Mouse (Mus musculus): ENCODE measurements around the gene Nr5a2. TPM values are rescaled to one million over a fixed set of nuclear protein-coding genes. Genes with fewer than 3 reads are reported as not detected.

Nr5a2 gene
- polyA plus RNA-seq, 1 experiment from 2014 or later: 4.0 TPM

- Histone ChIP-seq H3K27me3 (replicated peaks) (no peaks in the 10 kb centered on the region), H3K9ac (no peak overlapping the region), H3K36me3 (no peaks in the 10 kb centered on the region), H3K4me3 (no peak overlapping the region), H3K4me2 (no peak overlapping the region), H3K9me3 (replicated peaks) (no peaks in the 10 kb centered on the region), H3K27ac (no peak overlapping the region), H3K4me1 (no peaks in the 10 kb centered on the region; the same call in 1 of the 2 replicates)
- no peak for ATAC-seq
- 78% methylated on average over 6 of the region's 6 CpGs for WGBS (ENCODE audit: insufficient replicate concordance)
Measured at GRCm38 (mm10) chr1:136863209-136863608, 97.0 kb downstream of the Nr5a2 start.

GRCm38 (mm10) chr1:136859454-136859853 lies 100.8 kb downstream of the Nr5a2 start:
- no peak overlapping the region for H3K27ac ChIP-seq
- no peak overlapping the region for H3K4me3 ChIP-seq
- H3K4me2 ChIP-seq: no peak overlapping the region
- no peaks in the 10 kb centered on the region for H3K9me3 ChIP-seq (replicated peaks)
- H3K27me3 ChIP-seq (replicated peaks): no peaks in the 10 kb centered on the region
- no peaks in the 10 kb centered on the region for H3K36me3 ChIP-seq
- 58% methylated on average over 4 of the region's 4 CpGs for WGBS (ENCODE audit: insufficient replicate concordance)
- H3K9ac ChIP-seq: no peak overlapping the region
- peak; percentile 62 for ATAC-seq
- no peaks in the 10 kb centered on the region; the same call in 1 of the 2 replicates for H3K4me1 ChIP-seq

- H3K9me3 ChIP-seq (replicated peaks): no peaks in the 10 kb centered on the region
Measured at GRCm38 (mm10) chr1:136858724-136859123, 101.5 kb downstream of the Nr5a2 start.

GRCm38 (mm10) chr1:136856104-136856503 lies 104.1 kb downstream of the Nr5a2 start:
- WGBS (ENCODE audit: insufficient replicate concordance): 74% methylated on average over 3 of the region's 3 CpGs
- Histone ChIP-seq H3K4me1 (no peaks in the 10 kb centered on the region; the same call in 1 of the 2 replicates), H3K4me2 (no peak overlapping the region), H3K9ac (no peak overlapping the region), H3K4me3 (no peak overlapping the region), H3K9me3 (replicated peaks) (no peaks in the 10 kb centered on the region), H3K36me3 (no peaks in the 10 kb centered on the region), H3K27me3 (replicated peaks) (no peaks in the 10 kb centered on the region), H3K27ac (no peak overlapping the region)
- no peak for ATAC-seq

More at GRCm38 (mm10) chr1:136858724-136859123, 101.5 kb downstream of the Nr5a2 start:
- Histone ChIP-seq H3K27ac (no peak overlapping the region), H3K4me1 (no peaks in the 10 kb centered on the region; the same call in 1 of the 2 replicates), H3K9ac (no peak overlapping the region), H3K4me3 (no peak overlapping the region), H3K27me3 (replicated peaks) (no peaks in the 10 kb centered on the region), H3K36me3 (no peaks in the 10 kb centered on the region), H3K4me2 (no peak overlapping the region)
- 42% methylated on average over 4 of the region's 4 CpGs for WGBS (ENCODE audit: insufficient replicate concordance)
- ATAC-seq: no peak

- no peaks in the 10 kb centered on the region for H3K9me3 ChIP-seq (replicated peaks)
- ATAC-seq: no peak
- WGBS (ENCODE audit: insufficient replicate concordance): 75% methylated on average over 6 of the region's 6 CpGs
Measured at GRCm38 (mm10) chr1:136848791-136849190, 111.5 kb downstream of the Nr5a2 start.

GRCm38 (mm10) chr1:136846081-136846480 lies 114.2 kb downstream of the Nr5a2 start:
- H3K9me3 ChIP-seq (replicated peaks): no peaks in the 10 kb centered on the region
- WGBS (ENCODE audit: insufficient replicate concordance): 53% methylated on average over 2 of the region's 2 CpGs
- H3K4me1 ChIP-seq: no peaks in the 10 kb centered on the region
- H3K27ac ChIP-seq: no peak overlapping the region
- H3K36me3 ChIP-seq: no peaks in the 10 kb centered on the region
- H3K9ac ChIP-seq: no peak overlapping the region
- no peaks in the 10 kb centered on the region for H3K27me3 ChIP-seq (replicated peaks)
- H3K4me2 ChIP-seq: no peak overlapping the region
- no peak for ATAC-seq
- no peak overlapping the region for H3K4me3 ChIP-seq

More at GRCm38 (mm10) chr1:136848791-136849190, 111.5 kb downstream of the Nr5a2 start:
- Histone ChIP-seq H3K4me1 (no peaks in the 10 kb centered on the region), H3K4me2 (no peak overlapping the region), H3K9ac (no peak overlapping the region), H3K27me3 (replicated peaks) (no peaks in the 10 kb centered on the region), H3K4me3 (no peak overlapping the region), H3K36me3 (no peaks in the 10 kb centered on the region), H3K27ac (no peak overlapping the region)

- no peak overlapping the region for H3K4me2 ChIP-seq
- WGBS (ENCODE audit: insufficient replicate concordance): 69% methylated on average over 9 of the region's 9 CpGs
- H3K9me3 ChIP-seq (replicated peaks): no peaks in the 10 kb centered on the region
- H3K9ac ChIP-seq: no peak overlapping the region
- no peaks in the 10 kb centered on the region for H3K27me3 ChIP-seq (replicated peaks)
- no peaks in the 10 kb centered on the region for H3K36me3 ChIP-seq
- no peak overlapping the region for H3K27ac ChIP-seq
- H3K4me1 ChIP-seq: no peaks in the 10 kb centered on the region
- no peak for ATAC-seq
- H3K4me3 ChIP-seq: no peak overlapping the region
Measured at GRCm38 (mm10) chr1:136845341-136845740, 114.9 kb downstream of the Nr5a2 start.

GRCm38 (mm10) chr1:136840512-136840911 lies 119.7 kb downstream of the Nr5a2 start:
- H3K36me3 ChIP-seq: no peaks in the 10 kb centered on the region
- H3K9ac ChIP-seq: no peak overlapping the region
- 79% methylated on average over 7 of the region's 7 CpGs for WGBS (ENCODE audit: insufficient replicate concordance)
- no peaks in the 10 kb centered on the region for H3K9me3 ChIP-seq (replicated peaks)
- ATAC-seq: no peak
- no peak overlapping the region for H3K27ac ChIP-seq
- H3K27me3 ChIP-seq (replicated peaks): no peaks in the 10 kb centered on the region
- H3K4me3 ChIP-seq: no peak overlapping the region
- no peak overlapping the region for H3K4me2 ChIP-seq
- H3K4me1 ChIP-seq: peaks cover 5% of the 10 kb centered on the region; the same call in 1 of the 2 replicates

GRCm38 (mm10) chr1:136839202-136839601 lies 121.0 kb downstream of the Nr5a2 start:
- peaks cover 5% of the 10 kb centered on the region; the same call in 1 of the 2 replicates for H3K4me1 ChIP-seq
- no peak overlapping the region for H3K27ac ChIP-seq
- ATAC-seq: 0 out of 2 replicates have a peak, but pooled peaks have one; percentile 42
- 66% methylated on average over 10 of the region's 10 CpGs for WGBS (ENCODE audit: insufficient replicate concordance)
- H3K9ac ChIP-seq: no peak overlapping the region
- H3K9me3 ChIP-seq (replicated peaks): no peaks in the 10 kb centered on the region
- H3K4me3 ChIP-seq: no peak overlapping the region
- H3K36me3 ChIP-seq: no peaks in the 10 kb centered on the region
- no peaks in the 10 kb centered on the region for H3K27me3 ChIP-seq (replicated peaks)
- no peak overlapping the region for H3K4me2 ChIP-seq

GRCm38 (mm10) chr1:136832305-136833152 lies 127.7 kb downstream of the Nr5a2 start:
- H3K4me3 ChIP-seq: no peak overlapping the region
- WGBS (ENCODE audit: insufficient replicate concordance): 78% methylated on average over 12 of the region's 12 CpGs
- H3K9me3 ChIP-seq (replicated peaks): no peaks in the 10 kb centered on the region
- H3K27me3 ChIP-seq (replicated peaks): no peaks in the 10 kb centered on the region
- H3K27ac ChIP-seq: no peak overlapping the region
- H3K36me3 ChIP-seq: no peaks in the 10 kb centered on the region
- H3K4me2 ChIP-seq: no peak overlapping the region
- no peak for ATAC-seq
- no peak overlapping the region for H3K9ac ChIP-seq
- H3K4me1 ChIP-seq: no peaks in the 10 kb centered on the region

GRCm38 (mm10) chr1:136830992-136831391 lies 129.3 kb downstream of the Nr5a2 start:
- no peaks in the 10 kb centered on the region for H3K9me3 ChIP-seq (replicated peaks)
- no peak for ATAC-seq
- 83% methylated on average over 6 of the region's 6 CpGs for WGBS (ENCODE audit: insufficient replicate concordance)

GRCm38 (mm10) chr1:136829931-136830330 lies 130.3 kb downstream of the Nr5a2 start:
- Histone ChIP-seq H3K36me3 (no peaks in the 10 kb centered on the region), H3K27ac (no peak overlapping the region), H3K9me3 (replicated peaks) (no peaks in the 10 kb centered on the region), H3K9ac (no peak overlapping the region), H3K4me3 (no peak overlapping the region), H3K4me2 (no peak overlapping the region), H3K27me3 (replicated peaks) (no peaks in the 10 kb centered on the region), H3K4me1 (no peaks in the 10 kb centered on the region)
- 65% methylated on average over 3 of the region's 3 CpGs for WGBS (ENCODE audit: insufficient replicate concordance)
- ATAC-seq: no peak

More at GRCm38 (mm10) chr1:136830992-136831391, 129.3 kb downstream of the Nr5a2 start:
- no peak overlapping the region for H3K9ac ChIP-seq
- no peak overlapping the region for H3K4me3 ChIP-seq
- no peak overlapping the region for H3K4me2 ChIP-seq
- H3K4me1 ChIP-seq: no peaks in the 10 kb centered on the region
- no peak overlapping the region for H3K27ac ChIP-seq
- no peaks in the 10 kb centered on the region for H3K36me3 ChIP-seq
- no peaks in the 10 kb centered on the region for H3K27me3 ChIP-seq (replicated peaks)
